Mouse (Mus musculus) forebrain, embryonic 10.5 days (tissue): ENCODE measurements around the gene Hipk2. TPM values are rescaled to one million over a fixed set of nuclear protein-coding genes. Genes with fewer than 3 reads are reported as not detected.
A peak's percentile ranks its signal among the peaks of the same experiment; 100 is the strongest.

ENCODE experiments used
- DNase-seq: peaks from one replicate; pipeline ENCODE4 v3.0.0-alpha.2; 2017; ENCODE audit warnings: low spot score; ENCODE audit errors: extremely low spot score
- H3K27ac ChIP-seq: fragments of 300-500 bp; sonication (generic); 2 replicates; pipeline ENCODE4 v1.5.1; 2016; ENCODE audit warnings: mild to moderate bottlenecking
- H3K27me3 ChIP-seq: fragments of 300-500 bp; sonication (generic); 2 replicates; pipeline ENCODE4 v1.6.1; 2016; ENCODE audit warnings: mild to moderate bottlenecking; ENCODE audit not compliant: poor library complexity, severe bottlenecking
- H3K36me3 ChIP-seq: fragments of 300-500 bp; sonication (generic); replicated peaks from 2 replicates; pipeline ENCODE4 v1.6.1; 2016; ENCODE audit warnings: mild to moderate bottlenecking, moderate library complexity
- H3K4me1 ChIP-seq: fragments of 300-500 bp; sonication (generic); 2 replicates; pipeline ENCODE4 v1.6.1; 2016
- H3K4me3 ChIP-seq: fragments of 300-500 bp; sonication (generic); 2 replicates; pipeline ENCODE4 v1.5.1; 2016; ENCODE audit warnings: mild to moderate bottlenecking, moderate library complexity
- H3K9me3 ChIP-seq: fragments of 300-500 bp; sonication (generic); 2 replicates; pipeline ENCODE4 v1.6.1; 2016; ENCODE audit warnings: mild to moderate bottlenecking, moderate library complexity
- WGBS: fragments of 180-500 bp; shearing (Covaris S2); methylation state at CpG from one replicate; pipeline ENCODE4 v1.1.7; 2016; 5-methylcytosine and 5-hydroxymethylcytosine counted together
- polyA plus RNA-seq: library from polyadenylated mRNA; unstranded; fragments of >200 nt; fragmentation: Nextera tagmentation; extraction: Ambion mirVana; gene quantifications from 2 replicates; pipeline ENCODE4 v1.2.1, GENCODE M21; 2016

Hipk2 gene
- polyA plus RNA-seq, 1 experiment from 2014 or later, result 29.0 TPM

DNA sequence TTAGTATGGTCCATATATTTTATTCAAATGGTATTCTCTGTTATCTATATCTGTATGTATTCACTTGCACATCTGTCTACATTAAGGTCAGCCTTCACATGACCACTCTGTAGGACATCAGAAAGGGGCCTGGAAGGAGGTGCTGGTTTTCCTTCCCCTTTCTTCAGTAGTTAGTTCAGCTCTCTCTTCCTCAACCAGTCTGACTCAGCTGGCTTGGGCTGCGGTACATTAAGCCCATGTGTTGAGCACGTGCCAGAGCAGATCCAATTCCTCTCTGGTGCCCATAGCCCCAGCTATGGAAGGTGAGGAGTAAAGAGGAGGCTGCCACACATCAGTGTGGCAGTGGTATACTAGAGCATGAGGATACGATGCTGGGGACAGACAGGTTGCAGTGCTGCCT is 165.5 kb downstream of the Hipk2 start:
- Histone ChIP-seq H3K27ac (no peak overlapping the region), H3K4me3 (no peak overlapping the region), H3K9me3 (no peaks in the 10 kb centered on the region), H3K4me1 (no peaks in the 10 kb centered on the region), H3K36me3 (peaks cover 100% of the 10 kb centered on the region), H3K27me3 (no peaks in the 10 kb centered on the region)
- DNase-seq, result no peak
- 90% methylated on average over 3 of the region's 3 CpGs for WGBS

- DNase-seq, result no peak
- H3K36me3 ChIP-seq, result peaks cover 96% of the 10 kb centered on the region
- 90% methylated on average over 7 of the region's 7 CpGs for WGBS
Measured at GRCm38 (mm10) chr6:38704264-38704984, 171.5 kb downstream of the Hipk2 start.

GRCm38 (mm10) chr6:38703526-38703925 is 172.4 kb downstream of the Hipk2 start:
- H3K27ac ChIP-seq, result no peak overlapping the region
- H3K9me3 ChIP-seq, result no peaks in the 10 kb centered on the region
- 89% methylated on average over 6 of the region's 6 CpGs for WGBS
- no peak for DNase-seq
- H3K4me1 ChIP-seq, result peaks cover 15% of the 10 kb centered on the region; the same call in 1 of the 2 replicates
- peaks cover 96% of the 10 kb centered on the region for H3K36me3 ChIP-seq
- no peaks in the 10 kb centered on the region for H3K27me3 ChIP-seq
- H3K4me3 ChIP-seq, result no peak overlapping the region

More at GRCm38 (mm10) chr6:38704264-38704984, 171.5 kb downstream of the Hipk2 start:
- Histone ChIP-seq H3K27me3 (no peaks in the 10 kb centered on the region), H3K4me1 (peaks cover 15% of the 10 kb centered on the region; the same call in 1 of the 2 replicates), H3K4me3 (no peak overlapping the region), H3K9me3 (no peaks in the 10 kb centered on the region), H3K27ac (no peak overlapping the region)

DNA sequence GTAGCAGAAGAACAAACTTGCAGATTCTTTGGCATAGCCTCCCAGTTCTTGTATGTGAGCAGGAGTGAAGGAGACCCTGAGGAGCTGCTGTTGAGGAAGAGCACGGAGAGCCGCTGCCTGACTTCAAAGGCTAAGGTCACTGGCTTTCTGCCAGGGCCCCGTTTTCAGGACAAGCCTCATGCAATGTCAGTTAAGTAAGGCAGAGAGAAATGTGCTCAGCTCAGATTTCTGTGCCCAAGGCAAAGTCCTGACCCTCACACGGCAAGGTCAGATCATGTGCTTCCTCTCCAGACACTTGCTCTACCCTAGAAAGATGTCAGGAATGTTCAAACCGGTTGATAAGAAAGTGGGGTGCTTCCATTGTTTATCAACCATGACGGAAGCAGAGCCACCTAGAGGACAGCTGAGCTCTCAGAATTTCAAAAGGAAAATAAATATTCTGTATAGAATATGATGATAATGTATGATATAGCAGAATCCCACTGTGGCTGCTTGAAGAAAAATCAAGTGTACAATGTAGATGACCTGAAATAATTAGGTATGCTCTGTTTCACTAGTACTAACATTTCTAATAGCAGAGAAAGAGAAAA is 173.1 kb downstream of the Hipk2 start:
- WGBS, result 65% methylated on average over 6 of the region's 6 CpGs
- Histone ChIP-seq H3K36me3 (peaks cover 96% of the 10 kb centered on the region), H3K4me3 (no peak overlapping the region), H3K4me1 (peaks cover 15% of the 10 kb centered on the region; the same call in 1 of the 2 replicates), H3K9me3 (no peaks in the 10 kb centered on the region), H3K27ac (no peak overlapping the region), H3K27me3 (no peaks in the 10 kb centered on the region)
- DNase-seq, result no peak

- peaks cover 15% of the 10 kb centered on the region; the same call in 1 of the 2 replicates for H3K4me1 ChIP-seq
- no peak overlapping the region for H3K4me3 ChIP-seq
- no peak overlapping the region for H3K27ac ChIP-seq
- no peaks in the 10 kb centered on the region for H3K27me3 ChIP-seq
- 73% methylated on average over 2 of the region's 2 CpGs for WGBS
- peaks cover 92% of the 10 kb centered on the region for H3K36me3 ChIP-seq
- H3K9me3 ChIP-seq, result no peaks in the 10 kb centered on the region
- DNase-seq, result no peak
Measured at GRCm38 (mm10) chr6:38701421-38701820, 174.5 kb downstream of the Hipk2 start.

GRCm38 (mm10) chr6:38698233-38698889 is 177.6 kb downstream of the Hipk2 start:
- 95% methylated on average over 18 of the region's 18 CpGs for WGBS
- H3K36me3 ChIP-seq, result peaks cover 96% of the 10 kb centered on the region
- no peak overlapping the region for H3K4me3 ChIP-seq
- peaks cover 12% of the 10 kb centered on the region; the same call in 1 of the 2 replicates for H3K4me1 ChIP-seq
- H3K9me3 ChIP-seq, result no peaks in the 10 kb centered on the region
- no peaks in the 10 kb centered on the region for H3K27me3 ChIP-seq
- no peak overlapping the region for H3K27ac ChIP-seq
- DNase-seq, result no peak

GRCm38 (mm10) chr6:38696570-38696969 is 179.4 kb downstream of the Hipk2 start:
- no peaks in the 10 kb centered on the region for H3K27me3 ChIP-seq
- H3K9me3 ChIP-seq, result no peaks in the 10 kb centered on the region
- WGBS, result 93% methylated on average over 9 of the region's 9 CpGs
- H3K4me3 ChIP-seq, result no peak overlapping the region
- DNase-seq, result no peak
- H3K36me3 ChIP-seq, result peaks cover 95% of the 10 kb centered on the region
- 0 out of 2 replicates have a peak, but pooled peaks cover 4% of the 10 kb centered on the region for H3K4me1 ChIP-seq
- no peak overlapping the region for H3K27ac ChIP-seq

DNA sequence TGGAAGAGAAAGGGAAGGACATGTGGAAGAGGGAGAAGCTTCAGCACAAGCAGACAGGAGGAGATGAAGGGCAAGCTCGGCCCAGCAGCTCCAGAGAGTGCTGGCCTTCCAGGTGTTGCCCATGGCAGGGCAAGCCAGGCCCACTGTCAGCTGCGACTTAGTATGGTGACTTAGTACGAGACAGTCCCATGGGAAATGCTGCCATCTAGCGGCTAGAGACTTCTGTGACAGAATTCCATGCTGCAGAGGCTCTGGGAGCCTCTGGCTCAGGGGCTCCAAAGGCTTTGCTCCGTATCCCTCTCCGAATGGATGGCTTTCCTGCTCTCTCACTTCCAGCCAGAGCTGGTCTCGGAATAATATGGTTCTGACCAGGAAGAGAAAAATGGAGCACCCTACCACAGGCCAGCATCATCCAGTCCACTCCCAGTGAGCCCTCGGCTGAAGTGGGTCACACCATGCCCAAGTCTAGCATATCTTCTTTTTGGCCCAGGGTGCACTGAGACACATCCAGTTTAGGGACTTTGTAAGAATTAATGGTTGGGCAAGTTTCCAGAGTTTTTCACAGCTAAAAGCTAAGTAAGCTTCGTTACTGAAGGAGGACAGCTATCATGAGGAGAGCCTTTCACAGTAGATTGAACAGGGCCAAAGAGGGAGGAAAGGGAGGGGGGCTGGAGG is 180.4 kb downstream of the Hipk2 start:
- H3K9me3 ChIP-seq, result no peaks in the 10 kb centered on the region
- 0 out of 2 replicates have a peak, but pooled peaks cover 4% of the 10 kb centered on the region for H3K4me1 ChIP-seq
- 36% methylated on average over 9 of the region's 9 CpGs for WGBS
- no peak overlapping the region for H3K4me3 ChIP-seq
- no peaks in the 10 kb centered on the region for H3K27me3 ChIP-seq
- peak; percentile 75 for DNase-seq
- H3K27ac ChIP-seq, result no peak overlapping the region
- peaks cover 87% of the 10 kb centered on the region for H3K36me3 ChIP-seq

- no peak overlapping the region for H3K4me3 ChIP-seq
- no peaks in the 10 kb centered on the region for H3K9me3 ChIP-seq
- no peaks in the 10 kb centered on the region for H3K27me3 ChIP-seq
- no peak overlapping the region for H3K27ac ChIP-seq
- peaks cover 77% of the 10 kb centered on the region for H3K36me3 ChIP-seq
- 0 out of 2 replicates have a peak, but pooled peaks cover 4% of the 10 kb centered on the region for H3K4me1 ChIP-seq
- WGBS, result 94% methylated on average over 6 of the region's 6 CpGs
- no peak for DNase-seq
Measured at GRCm38 (mm10) chr6:38692556-38692955, 183.4 kb downstream of the Hipk2 start.

DNA sequence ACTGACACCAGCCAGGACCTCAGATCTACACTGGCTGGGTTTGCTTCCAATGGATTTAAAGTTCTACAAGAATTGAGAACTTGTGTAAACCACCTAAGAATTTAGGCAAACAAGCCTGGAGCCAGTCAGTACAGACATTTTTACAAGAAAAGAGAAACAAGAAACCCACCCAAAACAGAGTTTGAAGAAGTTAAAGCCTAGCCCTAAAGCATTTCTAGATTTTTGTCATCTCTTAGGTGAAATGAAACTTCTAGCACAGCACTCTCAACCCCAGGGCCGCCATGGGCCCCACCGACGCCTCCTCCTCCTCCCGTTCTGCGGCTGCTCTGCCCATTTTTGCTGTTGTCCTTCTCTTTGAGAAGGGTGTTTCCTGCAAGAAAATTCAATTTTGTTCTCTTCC is 184.9 kb downstream of the Hipk2 start:
- 96% methylated on average over 5 of the region's 5 CpGs for WGBS
- H3K27me3 ChIP-seq, result no peaks in the 10 kb centered on the region

DNA sequence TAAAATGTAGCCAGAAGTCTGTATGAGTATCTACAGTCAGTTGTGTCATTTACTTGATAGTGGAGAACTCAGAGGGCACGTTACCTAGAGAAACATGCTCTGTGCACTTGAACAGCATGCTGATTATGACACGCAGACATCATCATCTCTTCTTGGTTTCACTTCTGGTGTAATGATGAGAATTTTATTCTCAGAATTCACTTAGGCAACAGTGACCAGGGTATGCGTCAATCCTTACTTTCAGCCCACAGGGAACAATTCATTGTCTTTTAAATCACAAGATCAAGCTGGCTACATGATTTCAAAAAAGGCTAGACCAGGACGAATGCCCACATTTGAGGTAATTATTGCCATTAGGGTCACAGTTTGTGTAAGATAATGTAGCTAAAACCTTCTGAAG is 185.3 kb downstream of the Hipk2 start:
- 90% methylated on average over 4 of the region's 4 CpGs for WGBS
- H3K27ac ChIP-seq, result no peak overlapping the region
- no peaks in the 10 kb centered on the region for H3K27me3 ChIP-seq
- no peak for DNase-seq
- 0 out of 2 replicates have a peak, but pooled peaks cover 4% of the 10 kb centered on the region for H3K4me1 ChIP-seq
- no peaks in the 10 kb centered on the region for H3K9me3 ChIP-seq
- H3K4me3 ChIP-seq, result no peak overlapping the region
- H3K36me3 ChIP-seq, result peaks cover 73% of the 10 kb centered on the region

More for the DNA sequence above, 184.9 kb downstream of the Hipk2 start:
- H3K4me1 ChIP-seq, result 0 out of 2 replicates have a peak, but pooled peaks cover 4% of the 10 kb centered on the region
- H3K27ac ChIP-seq, result no peak overlapping the region
- H3K9me3 ChIP-seq, result no peaks in the 10 kb centered on the region
- peaks cover 76% of the 10 kb centered on the region for H3K36me3 ChIP-seq
- no peak overlapping the region for H3K4me3 ChIP-seq
- no peak for DNase-seq

GRCm38 (mm10) chr6:38688841-38689240 is 187.1 kb downstream of the Hipk2 start:
- H3K9me3 ChIP-seq, result no peaks in the 10 kb centered on the region
- H3K27me3 ChIP-seq, result no peaks in the 10 kb centered on the region
- DNase-seq, result no peak
- no peak overlapping the region for H3K4me3 ChIP-seq
- H3K4me1 ChIP-seq, result 0 out of 2 replicates have a peak, but pooled peaks cover 4% of the 10 kb centered on the region
- peaks cover 58% of the 10 kb centered on the region for H3K36me3 ChIP-seq
- no peak overlapping the region for H3K27ac ChIP-seq
- WGBS, result 92% methylated on average over 10 of the region's 10 CpGs
